Mouse (Mus musculus): ENCODE results near the gene Capza1.

DNA sequence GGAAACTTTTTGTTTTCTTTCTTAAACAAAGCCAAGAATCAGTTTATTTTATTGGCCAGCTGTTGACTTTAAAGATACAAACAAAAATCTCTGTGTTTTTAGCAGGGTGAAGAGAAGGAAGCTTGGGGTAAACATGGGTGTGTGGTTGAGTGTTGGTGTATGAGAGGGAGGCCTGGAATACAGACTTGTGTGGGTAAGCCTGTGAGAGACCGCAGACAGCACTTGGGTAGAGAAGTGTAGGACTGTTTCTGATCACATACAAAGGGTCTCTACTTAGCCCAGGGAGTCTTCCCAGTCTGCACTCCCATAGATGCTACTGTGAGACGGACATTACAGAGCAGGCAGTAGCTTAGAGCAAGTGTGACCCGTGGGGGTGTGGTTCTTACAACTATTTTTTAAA, 24.3 kb upstream of the Capza1 start:
- TF ChIP-seq POLR2A (IDR thresholded peaks at IDR 0.05; ENCODE audit: control insufficient read depth, extremely low read depth, insufficient read depth, low read length, poor library complexity), result no peak
- no peak for TF ChIP-seq CTCF (IDR thresholded peaks at IDR 0.05; ENCODE audit: borderline replicate concordance, control insufficient read depth, extremely low read depth, insufficient read depth, low read length, poor library complexity)
